Comparison of ENCODE assay signal across 8 mouse cellular contexts in the genomic region with DNA sequence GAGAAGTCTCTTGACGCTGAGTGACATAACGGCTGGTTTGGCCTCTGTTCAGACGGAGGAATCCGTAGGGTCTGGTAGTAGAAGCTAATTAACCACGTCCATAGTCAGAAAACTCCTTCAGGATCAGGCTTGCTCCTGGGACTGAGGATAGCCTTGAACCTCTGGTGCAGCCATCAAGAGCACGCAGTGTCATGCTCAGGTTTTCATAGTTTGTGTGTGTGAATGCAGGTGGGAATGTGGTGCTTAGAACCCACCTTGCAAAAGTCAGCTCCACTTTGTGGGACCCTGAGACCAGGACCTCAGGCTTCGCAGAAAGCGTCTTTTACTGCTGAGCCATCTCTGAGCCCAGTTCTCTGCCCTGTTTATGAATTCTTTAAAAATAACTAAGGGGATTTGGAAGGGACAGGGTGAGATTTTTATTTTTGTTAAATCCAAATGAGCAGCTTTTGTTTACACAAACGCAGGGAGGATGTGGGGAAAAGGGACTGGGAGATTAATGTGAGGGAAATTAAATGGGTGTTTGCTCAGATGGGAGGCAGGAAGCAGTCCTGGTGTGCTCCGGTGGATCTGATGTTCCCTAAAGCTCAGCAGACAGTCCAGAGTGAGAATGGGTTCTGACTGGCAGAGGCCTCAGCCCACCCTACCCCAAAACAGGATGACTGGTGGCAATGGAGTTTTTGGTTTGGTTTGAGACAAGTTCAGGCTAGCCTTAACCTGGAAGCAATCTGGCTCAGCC. TPM values are rescaled to one million over a fixed set of nuclear protein-coding genes. Genes with fewer than 3 reads are reported as not detected.
DNase-seq lines count a peak whose midpoint lies in the region; ATAC-seq and TF ChIP-seq lines count a peak whose summit lies in the region.

No protein-coding gene starts in this region.

- whole genome bisulfite sequencing in lung, embryonic 14.5 days = 32% methylated on average over 10 of the region's 10 CpGs
- WGBS in embryonic facial prominence, embryonic 14.5 days = 49% methylated on average over 10 of the region's 10 CpGs
- 51% methylated on average over 10 of the region's 10 CpGs for WGBS in neural tube, embryonic 13.5 days

- no peaks in the 10 kb centered on the region for H3K9me3 ChIP-seq in lung, embryonic 14.5 days (ENCODE audit: low read depth, low read length)
- H3K9me3 ChIP-seq in embryonic facial prominence, embryonic 14.5 days (ENCODE audit: control insufficient read depth, low read length) = no peaks in the 10 kb centered on the region
- no peaks in the 10 kb centered on the region for H3K9me3 ChIP-seq in neural tube, embryonic 13.5 days

- H3K27ac ChIP-seq in lung, embryonic 14.5 days (ENCODE audit: low read depth) = peak overlapping the region; percentile 65
- peak overlapping the region; percentile 58 for H3K27ac ChIP-seq in embryonic facial prominence, embryonic 14.5 days (replicated peaks; ENCODE audit: low read depth, low read length)
- H3K27ac ChIP-seq in neural tube, embryonic 13.5 days (replicated peaks) = 0 out of 2 replicates have a peak overlapping the region, but pooled peaks have one; percentile 9

- H3K4me2 ChIP-seq in lung, embryonic 14.5 days = peak overlapping the region; percentile 93
- 0 out of 2 replicates have a peak overlapping the region, but pooled peaks have one; percentile 84 for H3K4me2 ChIP-seq in embryonic facial prominence, embryonic 14.5 days (ENCODE audit: low read depth, low read length)
- peak overlapping the region; percentile 89 for H3K4me2 ChIP-seq in neural tube, embryonic 13.5 days

- ATAC-seq in lung, embryonic 14.5 days (ENCODE audit: insufficient read depth) = no peak
- no peak for ATAC-seq in embryonic facial prominence, embryonic 14.5 days (ENCODE audit: low read depth)
- no peak for ATAC-seq in neural tube, embryonic 13.5 days (ENCODE audit: low read depth)

- H3K36me3 ChIP-seq in lung, embryonic 14.5 days (ENCODE audit: insufficient read depth) = peaks cover 25% of the 10 kb centered on the region
- H3K36me3 ChIP-seq in embryonic facial prominence, embryonic 14.5 days (ENCODE audit: control insufficient read depth, insufficient read depth, low read length) = peaks cover 22% of the 10 kb centered on the region
- H3K36me3 ChIP-seq in neural tube, embryonic 13.5 days = peaks cover 21% of the 10 kb centered on the region

- TF ChIP-seq CTCF in lung, embryonic 14.5 days (IDR thresholded peaks at IDR 0.05; ENCODE audit: low read depth) = no peak

- no peaks in the 10 kb centered on the region for H3K27me3 ChIP-seq in lung, embryonic 14.5 days (ENCODE audit: insufficient read depth, low read length)
- H3K27me3 ChIP-seq in embryonic facial prominence, embryonic 14.5 days (replicated peaks; ENCODE audit: control insufficient read depth, insufficient read depth, low read length) = no peaks in the 10 kb centered on the region
- H3K27me3 ChIP-seq in neural tube, embryonic 13.5 days = no peaks in the 10 kb centered on the region

- H3K4me3 ChIP-seq in lung, embryonic 14.5 days (ENCODE audit: low read depth, low read length) = peak overlapping the region; percentile 77
- H3K4me3 ChIP-seq in embryonic facial prominence, embryonic 14.5 days (ENCODE audit: low read depth, low read length) = 0 out of 2 replicates have a peak overlapping the region, but pooled peaks have one; percentile 5
- H3K4me3 ChIP-seq in neural tube, embryonic 13.5 days = peak overlapping the region; percentile 85; the same call in 1 of the 2 replicates

- DNase-seq in lung, embryonic 14.5 days = peak; percentile 56
- no peak for DNase-seq in lung, adult 18-20 months
- DNase-seq in embryonic facial prominence, embryonic 14.5 days (ENCODE audit: low spot score) = no peak
- DNase-seq in kidney, adult 18-20 months = peak; percentile 62
- DNase-seq in ovary, adult 18-20 months (ENCODE audit: low spot score) = no peak
- no peak for DNase-seq in cerebellum, adult 18-20 months
- no peak for DNase-seq in retina, postnatal 1 day

- H3K4me1 ChIP-seq in lung, embryonic 14.5 days (ENCODE audit: insufficient read depth) = peaks cover 16% of the 10 kb centered on the region
- peaks cover 28% of the 10 kb centered on the region for H3K4me1 ChIP-seq in embryonic facial prominence, embryonic 14.5 days (ENCODE audit: control insufficient read depth, insufficient read depth, low read length)
- H3K4me1 ChIP-seq in neural tube, embryonic 13.5 days (replicated peaks) = peaks cover 51% of the 10 kb centered on the region

- H3K9ac ChIP-seq in lung, embryonic 14.5 days = no peak overlapping the region
- no peak overlapping the region for H3K9ac ChIP-seq in embryonic facial prominence, embryonic 14.5 days (ENCODE audit: low read depth, low read length)
- H3K9ac ChIP-seq in neural tube, embryonic 13.5 days = no peak overlapping the region

RNA-seq across cellular contexts. Expression of a gene that starts 4.4 kb away (rescaled TPM):
- polyA plus RNA-seq in lung, embryonic 14.5 days (2014; fragmentation: Nextera tagmentation; extraction: Ambion mirVana) = 77.2 and 96.5 TPM in 2 replicates
- 160 and 166 TPM in 2 replicates for polyA plus RNA-seq in embryonic facial prominence, embryonic 14.5 days (2014; fragmentation: Nextera tagmentation; extraction: Ambion mirVana)
- polyA plus RNA-seq in neural tube, embryonic 13.5 days (2015; fragmentation: Nextera tagmentation; extraction: Ambion mirVana) = 74.7 and 78.0 TPM in 2 replicates

RNA-seq across cellular contexts. Expression of a gene that starts 14.7 kb away (rescaled TPM):
- polyA plus RNA-seq in lung, embryonic 14.5 days (2014; fragmentation: Nextera tagmentation; extraction: Ambion mirVana) = 0.89 and 1.2 TPM in 2 replicates
- polyA plus RNA-seq in embryonic facial prominence, embryonic 14.5 days (2014; fragmentation: Nextera tagmentation; extraction: Ambion mirVana) = 0.55 TPM in 1 of 2 replicates, not detected in the other
- 1.2 and 1.8 TPM in 2 replicates for polyA plus RNA-seq in neural tube, embryonic 13.5 days (2015; fragmentation: Nextera tagmentation; extraction: Ambion mirVana)

RNA-seq across cellular contexts. Expression of a gene that starts 31.9 kb away (rescaled TPM):
- polyA plus RNA-seq in lung, embryonic 14.5 days (2014; fragmentation: Nextera tagmentation; extraction: Ambion mirVana) = 17.8 and 22.9 TPM in 2 replicates
- 8.9 and 11.0 TPM in 2 replicates for polyA plus RNA-seq in embryonic facial prominence, embryonic 14.5 days (2014; fragmentation: Nextera tagmentation; extraction: Ambion mirVana)
- polyA plus RNA-seq in neural tube, embryonic 13.5 days (2015; fragmentation: Nextera tagmentation; extraction: Ambion mirVana) = 41.0 and 42.8 TPM in 2 replicates

RNA-seq across cellular contexts. Expression of a gene that starts 34.3 kb away (rescaled TPM):
- 2.0 and 2.5 TPM in 2 replicates for polyA plus RNA-seq in lung, embryonic 14.5 days (2014; fragmentation: Nextera tagmentation; extraction: Ambion mirVana)
- 2.7 and 3.0 TPM in 2 replicates for polyA plus RNA-seq in embryonic facial prominence, embryonic 14.5 days (2014; fragmentation: Nextera tagmentation; extraction: Ambion mirVana)
- polyA plus RNA-seq in neural tube, embryonic 13.5 days (2015; fragmentation: Nextera tagmentation; extraction: Ambion mirVana) = 11.0 and 12.6 TPM in 2 replicates

RNA-seq across cellular contexts. Expression of a gene that starts 37.1 kb away (rescaled TPM):
- polyA plus RNA-seq in lung, embryonic 14.5 days (2014; fragmentation: Nextera tagmentation; extraction: Ambion mirVana) = 0.20 and 0.35 TPM in 2 replicates
- 28.3 and 36.4 TPM in 2 replicates for polyA plus RNA-seq in embryonic facial prominence, embryonic 14.5 days (2014; fragmentation: Nextera tagmentation; extraction: Ambion mirVana)
- 1.0 and 1.4 TPM in 2 replicates for polyA plus RNA-seq in neural tube, embryonic 13.5 days (2015; fragmentation: Nextera tagmentation; extraction: Ambion mirVana)

Comparison
In these comparisons a context has a peak if more than half of its experiments do, and no peak if none do; other contexts are left out.
1. DNase-seq: peak in lung, embryonic 14.5 days (single experiment) and kidney, adult 18-20 months (single experiment); none in lung, adult 18-20 months (0 of 2), embryonic facial prominence, embryonic 14.5 days (single experiment), ovary, adult 18-20 months (single experiment), cerebellum, adult 18-20 months (0 of 2) and retina, postnatal 1 day (single experiment).
2. H3K27ac ChIP-seq: peak in every context shown above with its lines; median percentile 65 in lung, embryonic 14.5 days; 58 in embryonic facial prominence, embryonic 14.5 days; 9 in neural tube, embryonic 13.5 days.
3. H3K4me3 ChIP-seq: peak in every context shown above with its lines; median percentile 85 in neural tube, embryonic 13.5 days; 77 in lung, embryonic 14.5 days; 5 in embryonic facial prominence, embryonic 14.5 days.
4. Peak in every context shown above with its lines, with median percentiles within 50 percentile points of each other: H3K4me2 ChIP-seq.